Mouse (Mus musculus) stomach, postnatal 0 days (tissue): ENCODE measurements around the gene Dhdh.

Experiments
- CTCF ChIP-seq: IDR thresholded peaks from 2 replicates; pipeline ENCODE4 v1.5.1; 2016; ENCODE audit warnings: antibody characterized with exemption, low read depth, mild to moderate bottlenecking, moderate library complexity
- EP300 ChIP-seq: optimal IDR thresholded peaks from 2 replicates; pipeline ENCODE3; 2016; ENCODE audit warnings: antibody characterized with exemption

DNA sequence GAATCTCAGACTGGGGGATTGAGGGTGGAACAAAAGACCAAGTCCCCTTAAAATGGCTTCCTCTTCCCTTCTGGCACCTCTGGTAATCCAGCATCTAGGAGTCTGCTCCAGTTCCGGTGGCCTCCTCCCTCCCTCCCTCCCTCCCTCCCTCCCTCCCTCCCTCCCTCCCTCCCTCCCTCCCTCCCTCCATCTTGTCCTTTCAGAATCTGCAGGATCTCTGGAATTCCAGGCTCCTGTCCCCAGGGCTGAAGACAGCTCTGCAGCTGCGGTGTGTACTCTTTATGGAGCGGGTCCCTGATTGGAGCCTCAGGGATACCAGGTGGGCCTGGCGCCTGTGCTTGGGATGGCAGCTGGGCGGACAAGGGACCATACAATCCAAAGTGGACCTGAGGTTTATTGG, 27.3 kb downstream of the Dhdh start:
- TF ChIP-seq CTCF = no peak
- TF ChIP-seq EP300 = no peak
